Mouse (Mus musculus): ENCODE measurements around the gene Fem1a.

DNA sequence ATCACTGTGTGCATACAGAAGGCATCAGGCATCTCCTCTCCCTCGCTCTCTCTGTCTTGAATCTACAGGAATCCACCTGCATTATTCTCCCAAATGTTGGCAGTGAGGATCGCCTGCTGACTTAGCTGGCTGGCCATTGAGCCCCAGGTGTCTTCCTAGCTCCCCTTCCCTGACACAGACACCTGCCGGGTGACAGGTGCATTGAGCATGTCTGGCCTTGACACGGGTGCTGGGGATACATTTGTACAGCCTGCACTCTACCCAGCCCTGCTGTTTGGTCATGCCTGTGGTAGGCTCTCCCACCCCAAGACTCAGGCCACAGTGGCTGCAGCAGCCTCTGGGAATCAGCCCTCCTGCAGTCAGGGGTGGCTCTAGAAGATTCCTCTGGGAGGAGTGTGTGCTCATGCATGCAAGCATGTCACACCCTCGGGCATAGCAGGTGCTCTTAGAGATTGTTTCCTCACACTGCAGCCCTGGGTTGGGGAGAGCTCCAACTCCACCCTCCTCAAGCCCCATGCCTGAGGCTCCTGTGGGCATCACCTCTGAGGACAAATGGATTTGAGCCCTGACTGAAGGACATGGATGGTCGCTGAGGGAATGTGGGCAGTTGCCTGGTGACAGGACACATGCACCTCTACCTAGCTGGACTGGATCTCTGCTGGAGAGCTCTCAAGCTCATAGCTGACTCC, 49.5 kb upstream of the Fem1a start:
- no peak for TF ChIP-seq GATA1 (IDR thresholded peaks at IDR 0.05; ENCODE audit: borderline replicate concordance, low read length)
- no peak for TF ChIP-seq FLI1 (IDR thresholded peaks at IDR 0.05; ENCODE audit: low read length)
